Mouse (Mus musculus): Measurements from ENCODE around the gene Ttc21a. TPM values are rescaled to one million over a fixed set of nuclear protein-coding genes. Genes with fewer than 3 reads are reported as not detected.

The Ttc21a gene
- polyA plus RNA-seq, 1 experiment from 2014 or later, result 0.23 TPM

DNA sequence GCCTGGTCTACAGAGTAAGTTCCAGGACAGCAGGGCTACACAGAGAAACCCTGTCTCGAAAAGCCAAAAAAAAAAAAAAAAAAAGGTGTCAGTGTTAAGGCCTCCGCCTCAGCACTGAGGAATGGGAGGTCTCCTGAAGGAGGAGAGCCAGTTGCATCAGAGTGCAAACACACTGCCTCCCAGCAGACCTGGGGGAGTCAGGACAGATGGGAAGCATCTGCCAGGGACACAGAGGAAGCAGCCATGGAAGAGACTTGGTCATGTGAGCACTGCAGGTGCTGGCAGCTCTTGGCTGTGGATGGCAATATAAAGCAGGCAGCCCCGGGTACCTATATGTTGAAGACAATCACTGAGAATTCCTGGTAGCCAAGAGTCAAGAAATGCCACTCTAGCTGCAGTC lies 27.5 kb upstream of the Ttc21a start:
- no peak overlapping the region for H3K4me2 ChIP-seq
- no peaks in the 10 kb centered on the region for H3K4me1 ChIP-seq (replicated peaks)
- no peak overlapping the region for H3K9ac ChIP-seq
- peaks cover 92% of the 10 kb centered on the region for H3K36me3 ChIP-seq
- ATAC-seq (ENCODE audit: insufficient number of reproducible peaks, low FRiP score), result no peak
- H3K9me3 ChIP-seq (replicated peaks), result no peaks in the 10 kb centered on the region
- whole genome bisulfite sequencing, result 89% methylated on average over 3 of the region's 3 CpGs
- H3K4me3 ChIP-seq, result no peak overlapping the region
- H3K27ac ChIP-seq (ENCODE audit: poor library complexity, severe bottlenecking), result no peak overlapping the region
- H3K27me3 ChIP-seq (replicated peaks), result no peaks in the 10 kb centered on the region

DNA sequence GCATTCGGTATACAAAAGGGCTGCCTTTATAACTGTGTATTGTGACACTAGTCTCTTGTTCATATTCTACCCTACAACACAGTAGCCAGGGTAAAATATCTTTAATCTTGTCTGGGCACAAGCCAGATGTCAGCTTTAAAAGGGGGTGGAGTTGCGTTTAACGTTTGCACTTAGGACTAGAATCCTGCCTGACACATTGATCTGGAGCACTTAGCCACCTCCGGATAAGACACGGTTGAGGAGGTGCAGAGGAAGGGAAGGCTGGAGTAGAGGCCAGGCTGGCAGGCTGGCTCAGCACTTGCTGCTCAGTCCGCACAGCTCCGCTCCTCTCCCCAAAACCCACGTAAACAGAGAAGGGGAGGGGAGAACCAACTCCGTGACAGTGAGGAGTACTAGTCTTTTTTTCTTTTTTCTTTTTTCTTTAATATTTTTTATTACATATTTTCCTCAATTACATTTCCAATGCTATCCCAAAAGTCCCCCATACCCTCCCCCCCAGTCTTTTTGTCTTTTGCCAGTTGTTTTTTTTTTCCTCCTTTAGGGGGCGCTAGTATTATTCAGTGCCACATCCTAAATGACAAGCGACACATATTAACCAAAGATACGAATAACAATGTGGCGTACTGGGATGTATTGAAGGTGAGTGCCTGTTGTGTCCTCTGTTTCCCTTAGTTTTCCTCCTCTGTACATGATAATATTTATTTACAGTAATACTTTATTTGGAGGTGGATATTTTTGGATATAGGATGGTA lies 24.1 kb upstream of the Ttc21a start:
- Histone ChIP-seq H3K9ac (no peak overlapping the region), H3K4me1 (replicated peaks) (no peaks in the 10 kb centered on the region), H3K27ac (ENCODE audit: poor library complexity, severe bottlenecking) (no peak overlapping the region), H3K4me3 (no peak overlapping the region), H3K9me3 (replicated peaks) (no peaks in the 10 kb centered on the region), H3K27me3 (replicated peaks) (no peaks in the 10 kb centered on the region), H3K4me2 (no peak overlapping the region), H3K36me3 (peaks cover 88% of the 10 kb centered on the region)
- no peak for ATAC-seq (ENCODE audit: insufficient number of reproducible peaks, low FRiP score)
- 75% methylated on average over 13 of the region's 13 CpGs for WGBS

DNA sequence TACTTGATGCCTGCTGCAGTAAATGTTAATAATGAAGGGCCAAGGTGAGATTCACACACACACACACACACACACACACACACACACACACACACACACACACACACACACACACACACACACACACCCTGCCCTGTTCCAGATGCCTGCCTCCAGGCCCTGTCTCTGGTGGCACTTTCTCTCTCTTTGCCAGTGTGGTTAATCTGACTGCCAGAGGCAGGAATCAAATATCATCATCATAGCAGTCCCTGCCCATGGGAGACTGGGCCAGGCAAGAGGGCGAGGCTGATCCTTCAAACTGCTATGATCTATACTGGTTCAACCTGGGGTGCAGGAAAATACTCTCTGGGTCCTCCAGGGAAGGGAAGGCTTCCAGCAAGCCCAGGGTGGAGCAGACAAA lies 17.5 kb upstream of the Ttc21a start:
- no peak overlapping the region for H3K27ac ChIP-seq (ENCODE audit: poor library complexity, severe bottlenecking)
- H3K9me3 ChIP-seq (replicated peaks), result no peaks in the 10 kb centered on the region
- no peaks in the 10 kb centered on the region; the same call in 1 of the 2 replicates for H3K4me1 ChIP-seq (replicated peaks)
- H3K27me3 ChIP-seq (replicated peaks), result no peaks in the 10 kb centered on the region
- 87% methylated on average over 1 of the region's 1 CpGs for WGBS
- H3K4me3 ChIP-seq, result no peak overlapping the region
- H3K9ac ChIP-seq, result no peak overlapping the region
- peaks cover 83% of the 10 kb centered on the region for H3K36me3 ChIP-seq
- no peak for ATAC-seq (ENCODE audit: insufficient number of reproducible peaks, low FRiP score)
- H3K4me2 ChIP-seq, result no peak overlapping the region

DNA sequence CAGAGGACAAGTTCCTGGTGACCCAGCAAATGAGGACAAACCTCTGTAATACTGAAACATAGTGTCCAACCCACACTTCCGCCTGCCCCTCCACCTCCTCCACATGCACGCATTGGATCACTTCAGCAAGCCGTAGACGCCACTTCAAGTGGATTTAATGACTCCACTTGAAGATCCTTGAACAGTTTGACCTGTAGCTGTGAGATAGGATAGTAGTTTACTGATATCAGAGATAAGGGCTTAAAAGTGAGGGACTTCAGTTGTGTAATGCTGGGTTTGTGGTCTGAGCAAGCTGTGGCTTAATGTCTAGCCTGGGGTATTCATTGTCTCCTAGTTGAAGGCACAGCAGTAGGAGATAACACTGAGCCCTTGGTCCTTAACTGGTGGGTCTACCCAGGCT lies 13.9 kb upstream of the Ttc21a start:
- H3K27ac ChIP-seq (ENCODE audit: poor library complexity, severe bottlenecking), result no peak overlapping the region
- H3K4me1 ChIP-seq (replicated peaks), result no peaks in the 10 kb centered on the region; the same call in 1 of the 2 replicates
- H3K4me3 ChIP-seq, result no peak overlapping the region
- H3K36me3 ChIP-seq, result peaks cover 90% of the 10 kb centered on the region
- WGBS, result 52% methylated on average over 4 of the region's 4 CpGs
- H3K4me2 ChIP-seq, result no peak overlapping the region
- H3K27me3 ChIP-seq (replicated peaks), result no peaks in the 10 kb centered on the region
- H3K9me3 ChIP-seq (replicated peaks), result no peaks in the 10 kb centered on the region
- ATAC-seq (ENCODE audit: insufficient number of reproducible peaks, low FRiP score), result no peak
- no peak overlapping the region for H3K9ac ChIP-seq

DNA sequence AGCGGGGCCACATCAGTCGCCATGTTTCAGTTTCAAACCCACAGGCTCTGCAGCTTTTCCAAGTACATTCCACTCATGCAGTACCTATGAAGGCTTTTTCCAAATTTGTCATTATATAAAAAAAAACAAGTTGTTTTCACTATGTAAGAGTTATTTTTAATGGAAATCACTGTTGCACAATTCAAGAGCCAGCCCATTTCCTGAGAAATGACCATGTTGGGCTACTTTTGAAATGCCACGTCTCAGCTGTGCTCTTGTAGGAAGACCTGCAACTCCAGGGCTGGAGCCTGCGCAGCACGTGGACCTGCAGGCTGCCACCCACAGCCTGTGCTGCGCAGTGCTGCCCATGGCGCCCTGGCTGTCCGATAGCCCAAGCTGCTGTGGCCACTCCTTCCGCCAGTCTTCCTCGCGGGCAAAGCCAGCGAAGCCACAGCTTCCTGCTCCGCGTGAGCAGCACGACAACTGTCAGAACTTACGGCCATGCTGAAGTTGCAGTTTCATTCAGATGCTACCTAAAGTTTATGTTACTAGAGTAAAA lies 12.2 kb upstream of the Ttc21a start:
- Histone ChIP-seq H3K4me3 (no peak overlapping the region), H3K4me1 (replicated peaks) (no peaks in the 10 kb centered on the region; the same call in 1 of the 2 replicates), H3K4me2 (no peak overlapping the region), H3K9me3 (replicated peaks) (no peaks in the 10 kb centered on the region), H3K27ac (ENCODE audit: poor library complexity, severe bottlenecking) (no peak overlapping the region), H3K9ac (no peak overlapping the region), H3K36me3 (peaks cover 90% of the 10 kb centered on the region), H3K27me3 (replicated peaks) (no peaks in the 10 kb centered on the region)
- ATAC-seq (ENCODE audit: insufficient number of reproducible peaks, low FRiP score), result no peak
- 89% methylated on average over 16 of the region's 16 CpGs for WGBS

DNA sequence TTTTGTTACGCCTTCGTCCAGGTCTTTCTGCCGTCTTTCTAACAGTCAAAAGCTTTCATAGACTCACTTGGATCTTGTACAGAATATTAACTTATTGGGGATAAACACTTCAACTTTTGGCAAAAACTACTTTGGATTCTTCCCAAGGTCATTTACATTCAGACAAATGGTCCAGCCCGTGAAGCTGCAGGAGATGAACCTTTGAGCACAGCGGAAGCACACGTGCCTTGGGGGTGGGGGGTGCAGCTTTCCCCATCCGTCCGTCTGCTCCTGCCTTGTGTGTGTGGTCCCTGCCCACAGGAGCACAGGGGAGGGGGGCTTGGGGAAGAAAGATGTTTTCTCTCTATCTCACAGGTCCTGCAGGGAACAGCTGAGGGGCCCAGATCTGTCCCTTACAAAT lies 11.7 kb upstream of the Ttc21a start:
- 88% methylated on average over 8 of the region's 8 CpGs for WGBS
- H3K4me1 ChIP-seq (replicated peaks), result no peaks in the 10 kb centered on the region; the same call in 1 of the 2 replicates
- no peak overlapping the region for H3K9ac ChIP-seq
- H3K9me3 ChIP-seq (replicated peaks), result no peaks in the 10 kb centered on the region
- H3K27me3 ChIP-seq (replicated peaks), result no peaks in the 10 kb centered on the region
- no peak overlapping the region for H3K4me2 ChIP-seq
- ATAC-seq (ENCODE audit: insufficient number of reproducible peaks, low FRiP score), result no peak
- peaks cover 90% of the 10 kb centered on the region for H3K36me3 ChIP-seq
- H3K27ac ChIP-seq (ENCODE audit: poor library complexity, severe bottlenecking), result no peak overlapping the region
- H3K4me3 ChIP-seq, result no peak overlapping the region

DNA sequence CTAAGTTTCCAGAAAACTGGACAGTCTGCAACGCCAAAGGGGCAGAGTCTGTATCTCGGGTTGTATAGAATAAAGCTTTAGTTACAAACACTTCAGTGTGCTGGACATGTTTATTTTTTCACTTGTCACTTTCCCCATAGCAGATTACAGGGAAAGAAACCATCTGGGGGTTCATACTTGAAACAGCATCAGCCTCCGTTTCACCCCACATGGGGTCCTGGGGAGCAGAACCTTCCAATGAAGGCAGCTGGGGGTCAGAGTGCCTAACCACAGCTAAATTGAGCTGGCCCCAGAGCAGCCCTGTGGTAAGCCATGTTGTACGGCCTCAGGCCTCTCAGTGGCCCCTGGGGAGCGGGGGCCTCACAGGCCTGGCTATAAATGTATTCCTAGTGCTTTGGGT lies 10.9 kb upstream of the Ttc21a start:
- Histone ChIP-seq H3K4me2 (no peak overlapping the region), H3K4me3 (no peak overlapping the region), H3K9ac (no peak overlapping the region), H3K36me3 (peaks cover 90% of the 10 kb centered on the region), H3K27ac (ENCODE audit: poor library complexity, severe bottlenecking) (no peak overlapping the region), H3K4me1 (replicated peaks) (no peaks in the 10 kb centered on the region; the same call in 1 of the 2 replicates), H3K9me3 (replicated peaks) (no peaks in the 10 kb centered on the region), H3K27me3 (replicated peaks) (no peaks in the 10 kb centered on the region)
- WGBS, result 79% methylated on average over 5 of the region's 5 CpGs
- no peak for ATAC-seq (ENCODE audit: insufficient number of reproducible peaks, low FRiP score)

DNA sequence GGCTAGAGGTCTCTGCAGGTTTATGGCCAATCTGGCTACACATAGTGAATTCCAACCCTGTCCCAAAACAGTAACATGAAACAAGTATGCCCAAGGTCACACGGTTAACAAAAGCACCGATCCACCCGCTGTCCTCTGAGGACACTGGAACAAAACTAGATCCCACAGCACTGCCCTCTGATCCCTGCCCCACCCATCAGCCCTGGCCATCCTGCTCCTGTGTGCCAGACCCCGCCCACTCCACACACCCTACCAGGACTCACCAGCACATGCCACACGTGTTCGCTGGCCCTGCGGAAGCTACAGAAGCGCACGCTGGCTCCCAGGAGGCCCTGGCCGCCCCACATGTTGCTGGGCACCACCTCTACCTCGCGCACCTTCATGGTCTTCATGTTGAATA lies 5.0 kb upstream of the Ttc21a start:
- H3K4me3 ChIP-seq, result no peak overlapping the region
- H3K9ac ChIP-seq, result no peak overlapping the region
- no peaks in the 10 kb centered on the region for H3K9me3 ChIP-seq (replicated peaks)
- no peak overlapping the region for H3K4me2 ChIP-seq
- H3K4me1 ChIP-seq (replicated peaks), result peaks cover 12% of the 10 kb centered on the region
- H3K36me3 ChIP-seq, result peaks cover 56% of the 10 kb centered on the region
- no peak for ATAC-seq (ENCODE audit: insufficient number of reproducible peaks, low FRiP score)
- no peak overlapping the region for H3K27ac ChIP-seq (ENCODE audit: poor library complexity, severe bottlenecking)
- H3K27me3 ChIP-seq (replicated peaks), result no peaks in the 10 kb centered on the region
- WGBS, result 87% methylated on average over 12 of the region's 12 CpGs

DNA sequence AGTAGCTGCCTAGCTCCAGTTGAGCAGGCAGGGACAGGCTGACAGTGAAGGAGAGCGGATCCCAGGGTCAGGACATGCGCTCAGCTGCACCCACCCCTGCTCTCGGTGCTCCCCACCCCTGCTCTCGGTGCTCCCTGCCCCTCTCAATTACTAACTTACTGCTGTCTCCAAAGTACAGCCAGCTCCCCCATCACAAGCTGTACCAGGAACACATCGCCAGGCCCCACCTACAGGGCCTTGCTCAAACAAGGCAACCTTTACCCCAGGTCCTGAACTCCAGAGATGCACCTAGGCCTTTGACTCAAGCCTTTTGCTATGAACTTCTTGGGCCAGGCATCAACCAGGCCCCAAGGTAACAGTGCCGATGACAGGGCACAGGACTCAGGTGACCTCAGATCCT lies 3.7 kb upstream of the Ttc21a start:
- 85% methylated on average over 6 of the region's 6 CpGs for WGBS

DNA sequence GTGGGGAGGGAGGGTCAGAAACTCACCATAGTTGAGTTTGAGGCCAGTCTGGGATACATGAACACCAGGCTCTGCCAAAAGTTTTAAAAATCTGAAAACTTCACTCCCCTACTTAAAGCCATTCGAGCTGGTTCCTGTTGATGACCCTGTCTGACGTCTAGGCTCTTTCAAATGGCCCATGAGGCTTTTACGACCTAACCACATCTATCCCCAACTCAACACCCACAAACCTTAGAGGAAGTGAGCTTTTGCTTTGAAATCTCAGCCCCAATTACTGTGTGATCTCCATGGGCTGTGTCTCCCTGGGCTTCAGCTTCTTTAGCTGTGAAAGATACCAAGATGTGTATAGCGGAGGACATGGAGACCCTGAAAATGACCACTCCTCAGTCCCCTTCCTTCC lies 1.1 kb downstream of the Ttc21a start:
- H3K9ac ChIP-seq, result no peak overlapping the region
- H3K36me3 ChIP-seq, result no peaks in the 10 kb centered on the region; the same call in 1 of the 2 replicates
- H3K4me1 ChIP-seq (replicated peaks), result peaks cover 15% of the 10 kb centered on the region
- H3K4me2 ChIP-seq, result no peak overlapping the region
- 76% methylated on average over 4 of the region's 4 CpGs for WGBS
- no peak for ATAC-seq (ENCODE audit: insufficient number of reproducible peaks, low FRiP score)
- H3K27ac ChIP-seq (ENCODE audit: poor library complexity, severe bottlenecking), result no peak overlapping the region
- no peak overlapping the region for H3K4me3 ChIP-seq
- H3K9me3 ChIP-seq (replicated peaks), result no peaks in the 10 kb centered on the region
- H3K27me3 ChIP-seq (replicated peaks), result no peaks in the 10 kb centered on the region

More for the DNA sequence above, 3.7 kb upstream of the Ttc21a start:
- H3K4me1 ChIP-seq (replicated peaks), result peaks cover 15% of the 10 kb centered on the region
- no peak overlapping the region for H3K4me3 ChIP-seq
- no peaks in the 10 kb centered on the region for H3K27me3 ChIP-seq (replicated peaks)
- ATAC-seq (ENCODE audit: insufficient number of reproducible peaks, low FRiP score), result no peak
- no peak overlapping the region for H3K4me2 ChIP-seq
- no peak overlapping the region for H3K9ac ChIP-seq
- H3K27ac ChIP-seq (ENCODE audit: poor library complexity, severe bottlenecking), result no peak overlapping the region
- no peaks in the 10 kb centered on the region for H3K9me3 ChIP-seq (replicated peaks)
- H3K36me3 ChIP-seq, result peaks cover 43% of the 10 kb centered on the region

DNA sequence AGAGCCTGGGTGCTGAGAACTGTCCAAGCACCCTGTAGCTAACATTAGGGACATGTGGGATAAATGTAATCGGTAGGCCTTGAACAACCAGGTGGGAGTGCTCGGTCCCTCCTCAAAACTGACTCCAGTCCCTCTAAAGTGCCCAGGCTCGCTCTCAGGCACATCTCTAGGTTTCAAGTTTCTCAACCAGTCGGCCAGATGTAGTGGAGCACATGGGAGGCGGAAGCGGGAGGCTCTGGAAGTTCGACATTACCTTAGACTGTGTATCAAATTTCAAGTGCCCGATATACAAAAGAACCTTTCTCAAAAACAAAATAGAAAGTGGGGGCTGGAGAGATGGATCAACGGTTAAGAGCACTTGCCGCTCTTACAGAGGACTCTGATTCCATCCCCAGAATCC lies 2.2 kb downstream of the Ttc21a start:
- Histone ChIP-seq H3K4me3 (no peak overlapping the region), H3K4me1 (replicated peaks) (peaks cover 15% of the 10 kb centered on the region), H3K27me3 (replicated peaks) (no peaks in the 10 kb centered on the region), H3K27ac (ENCODE audit: poor library complexity, severe bottlenecking) (no peak overlapping the region), H3K4me2 (no peak overlapping the region), H3K9ac (no peak overlapping the region), H3K9me3 (replicated peaks) (no peaks in the 10 kb centered on the region), H3K36me3 (no peaks in the 10 kb centered on the region; the same call in 1 of the 2 replicates)
- ATAC-seq (ENCODE audit: insufficient number of reproducible peaks, low FRiP score), result no peak
- WGBS, result 75% methylated on average over 10 of the region's 10 CpGs

DNA sequence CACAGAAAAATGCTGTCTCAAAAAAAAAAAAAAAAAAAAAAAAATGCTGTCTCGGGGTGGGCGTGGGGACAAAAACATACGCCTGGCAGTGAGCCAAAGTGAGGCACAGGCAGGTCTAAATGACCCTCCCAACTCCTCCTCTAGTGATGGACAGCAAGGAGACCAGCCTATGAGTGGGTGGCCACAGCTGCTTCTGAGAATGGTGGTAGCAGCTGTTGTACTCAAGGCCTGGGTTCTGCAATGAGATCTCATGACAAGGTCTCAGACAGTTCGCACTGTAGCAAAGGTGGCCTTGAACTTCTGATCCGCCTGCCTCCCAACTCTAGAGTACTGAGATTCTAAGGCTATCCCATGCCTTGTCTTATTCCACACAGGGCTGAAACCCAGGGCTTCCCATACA lies 4.0 kb downstream of the Ttc21a start:
- no peak overlapping the region for H3K9ac ChIP-seq
- no peaks in the 10 kb centered on the region for H3K36me3 ChIP-seq
- no peaks in the 10 kb centered on the region for H3K9me3 ChIP-seq (replicated peaks)
- WGBS, result 73% methylated on average over 5 of the region's 5 CpGs
- no peak overlapping the region for H3K27ac ChIP-seq (ENCODE audit: poor library complexity, severe bottlenecking)
- ATAC-seq (ENCODE audit: insufficient number of reproducible peaks, low FRiP score), result no peak
- no peak overlapping the region for H3K4me2 ChIP-seq
- peaks cover 12% of the 10 kb centered on the region for H3K4me1 ChIP-seq (replicated peaks)
- H3K27me3 ChIP-seq (replicated peaks), result no peaks in the 10 kb centered on the region
- H3K4me3 ChIP-seq, result no peak overlapping the region
